Mouse (Mus musculus): ENCODE data around the gene Gen1. TPM values are rescaled to one million over a fixed set of nuclear protein-coding genes. Genes with fewer than 3 reads are reported as not detected.

Gene Gen1
- 2.1 TPM for polyA plus RNA-seq (2014; fragmentation: Illumina TruSeq; extraction: RNeasy Lipid Tissue Mini Kit (QIAGEN cat#74804); ENCODE audit: low read depth, low replicate concordance)

DNA sequence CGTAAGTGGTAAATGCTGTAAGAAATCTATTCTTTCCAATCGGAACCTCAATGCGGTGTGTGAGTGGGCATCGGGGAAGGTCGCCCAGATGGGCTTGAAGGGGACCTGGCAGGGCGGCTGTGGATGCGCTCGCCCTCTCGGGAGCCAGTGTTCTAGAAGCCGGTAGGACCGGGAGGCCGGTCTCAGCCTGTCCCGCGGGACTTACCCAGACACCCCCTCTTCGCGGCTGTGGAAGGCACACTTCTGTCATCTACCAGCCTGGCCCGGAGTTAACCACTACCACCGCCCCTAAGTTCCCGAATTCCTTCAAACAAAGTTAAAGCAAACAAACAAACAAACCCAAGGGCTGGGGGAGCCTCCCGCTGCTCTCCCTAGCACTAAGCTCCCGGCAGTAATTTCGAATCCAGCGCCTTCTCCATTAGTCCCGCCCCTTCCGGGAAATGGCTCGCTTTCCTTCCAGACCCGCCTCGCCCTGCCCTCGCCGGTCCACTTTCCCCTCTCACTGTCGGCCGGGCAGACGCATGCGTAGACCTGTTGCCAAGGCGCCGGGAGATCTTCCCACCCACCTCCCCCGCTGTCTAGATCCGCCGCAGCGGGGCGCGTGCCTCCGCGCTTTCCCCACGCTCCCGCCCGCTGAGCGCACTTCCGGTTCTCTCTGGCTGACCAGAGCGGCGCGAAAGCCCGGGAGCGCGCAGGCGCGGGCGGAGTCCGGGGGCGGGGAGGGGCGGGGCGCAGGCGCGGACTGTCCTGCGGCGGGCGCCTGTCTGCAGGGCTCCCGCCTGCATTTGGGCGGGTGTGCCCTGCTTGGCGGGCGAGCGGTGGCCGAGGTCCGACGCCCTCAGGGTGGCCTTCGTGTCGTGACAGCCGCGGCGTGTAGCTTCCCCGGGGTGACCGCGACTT, at the start of gene Gen1, which contains the start of gene Smc6:
Gene Gen1, minus strand, starts transcription at position 420 of the 900 bp plus-strand sequence.
Gene Smc6, plus strand, starts transcription at position 505 of the 900 bp plus-strand sequence.

DNA sequence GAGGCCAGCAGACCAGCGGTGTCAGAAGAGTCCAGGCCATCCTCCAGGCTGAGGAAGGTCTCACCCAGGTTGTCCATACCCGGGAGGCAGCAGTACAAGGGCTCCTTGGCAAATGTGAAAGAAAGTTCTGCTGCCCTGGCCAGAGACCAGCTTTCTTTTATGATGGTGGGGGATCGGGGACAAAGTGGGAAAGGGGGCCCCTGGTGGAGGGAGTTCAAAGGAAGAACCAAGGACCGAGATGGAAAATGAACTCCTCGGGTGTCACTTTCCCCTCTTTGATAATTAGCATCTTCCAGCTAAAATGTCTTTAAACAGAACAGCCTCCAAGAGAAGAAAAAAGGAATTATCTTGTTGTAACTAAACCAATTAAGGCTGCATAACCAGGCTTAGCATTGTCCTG, 56.7 kb downstream of the Gen1 start, which contains the start of gene Msgn1:
Gene Msgn1, minus strand, starts transcription at position 101 of the 400 bp plus-strand sequence.

Other genes starting within 250 kb of the Gen1 start
- 16.5 TPM for gene Kcns3, start 114.7 kb downstream of the Gen1 start, polyA plus RNA-seq (2014; fragmentation: Illumina TruSeq; extraction: RNeasy Lipid Tissue Mini Kit (QIAGEN cat#74804); ENCODE audit: low read depth, low replicate concordance)
- gene Msgn1, start 56.8 kb downstream of the Gen1 start, polyA plus RNA-seq (2014; fragmentation: Illumina TruSeq; extraction: RNeasy Lipid Tissue Mini Kit (QIAGEN cat#74804); ENCODE audit: low read depth, low replicate concordance) = not detected
- 28.2 TPM for gene Smc6, start 85 bp upstream of the Gen1 start, polyA plus RNA-seq (2014; fragmentation: Illumina TruSeq; extraction: RNeasy Lipid Tissue Mini Kit (QIAGEN cat#74804); ENCODE audit: low read depth, low replicate concordance)
- gene Vsnl1, start 170.8 kb upstream of the Gen1 start, polyA plus RNA-seq (2014; fragmentation: Illumina TruSeq; extraction: RNeasy Lipid Tissue Mini Kit (QIAGEN cat#74804); ENCODE audit: low read depth, low replicate concordance) = 0.36 TPM
- 0.12 TPM for gene Rad51ap2, start 190.3 kb upstream of the Gen1 start, polyA plus RNA-seq (2014; fragmentation: Illumina TruSeq; extraction: RNeasy Lipid Tissue Mini Kit (QIAGEN cat#74804); ENCODE audit: low read depth, low replicate concordance)

All from adipose tissue, adult 10 weeks (tissue).